Mouse (Mus musculus): ENCODE measurements around the gene Usp38. TPM values are rescaled to one million over a fixed set of nuclear protein-coding genes. Genes with fewer than 3 reads are reported as not detected.

The Usp38 gene
- 10.8 and 11.5 TPM in 2 replicates for polyA plus RNA-seq (2012; rRNA removed)

DNA sequence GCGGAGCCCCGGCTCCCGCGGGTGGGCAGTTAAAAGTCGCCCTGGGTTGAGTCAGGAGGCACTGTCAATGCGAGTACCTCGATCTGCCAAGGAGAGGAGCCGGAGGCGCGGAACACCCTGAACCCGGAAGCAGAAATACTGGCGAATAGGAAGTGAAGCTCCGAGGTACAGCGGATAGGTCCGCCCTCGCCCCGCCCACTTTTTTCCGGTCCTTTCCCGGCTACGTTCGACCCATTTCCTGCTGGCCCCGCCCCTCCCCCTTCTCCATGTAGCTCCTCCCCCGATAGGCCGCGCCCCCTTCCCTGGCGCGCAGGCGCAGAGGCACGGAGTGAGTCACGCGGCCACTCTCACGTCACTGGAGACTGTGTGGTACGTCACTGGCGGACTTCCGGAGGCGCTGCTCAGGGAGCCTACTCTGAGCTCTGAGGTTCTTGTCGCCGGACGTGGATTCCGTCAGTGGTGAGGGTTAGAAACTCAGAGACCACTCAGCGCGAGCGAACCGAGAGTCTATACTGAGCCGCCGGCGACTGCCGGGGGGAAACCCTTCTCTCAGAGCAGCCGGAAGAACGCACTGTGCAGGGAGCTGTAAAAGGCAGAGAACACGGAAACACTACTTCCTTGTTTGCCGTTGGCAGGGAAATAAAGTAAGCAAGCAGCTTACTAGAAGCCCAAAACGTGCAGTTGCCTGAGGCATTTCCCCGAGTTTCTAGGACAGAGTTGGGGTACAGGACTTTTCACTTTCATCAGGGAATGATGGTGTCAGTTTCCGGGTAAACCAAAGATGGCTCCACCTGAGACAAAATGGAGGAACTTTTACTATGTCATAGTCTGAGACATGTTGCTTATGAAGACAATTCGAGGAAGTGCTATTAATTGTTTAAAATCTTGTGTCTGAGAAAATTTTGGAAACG is at the start of gene Usp38:
Usp38 (minus strand) TSS at position 140 of the 911 bp plus-strand sequence.

Other genes starting within 250 kb of the Usp38 start
- gene Gab1, start 134.4 kb downstream of the Usp38 start, polyA plus RNA-seq (2012; rRNA removed) = 14.6 TPM in 2 replicates

Measured in central nervous system, embryonic 18 days (tissue).